Mouse (Mus musculus) stomach, embryonic 15.5 days (tissue): ENCODE results near the gene Trim16. TPM values are rescaled to one million over a fixed set of nuclear protein-coding genes. Genes with fewer than 3 reads are reported as not detected.

Source experiments
- ATAC-seq: fragments of 200-750 bp; cut with Nextera tagmentation; 2 replicates; pipeline ENCODE4 v1.8.0; 2017; ENCODE audit warnings: low read depth, moderate number of reproducible peaks, moderate TSS enrichment; ENCODE audit not compliant: insufficient read depth, low FRiP score
- H3K27ac ChIP-seq: fragments of 300-500 bp; sonication (generic); 2 replicates; pipeline ENCODE4 v1.5.1; 2015; ENCODE audit warnings: mild to moderate bottlenecking, inconsistent platforms
- H3K27me3 ChIP-seq: fragments of 300-500 bp; sonication (generic); replicated peaks from 2 replicates; pipeline ENCODE4 v1.6.1; 2015; ENCODE audit warnings: inconsistent platforms
- H3K36me3 ChIP-seq: fragments of 300-500 bp; sonication (generic); 2 replicates; pipeline ENCODE4 v1.6.1; 2015; ENCODE audit warnings: inconsistent platforms
- H3K4me1 ChIP-seq: fragments of 300-500 bp; sonication (generic); 2 replicates; pipeline ENCODE4 v1.6.1; 2015; ENCODE audit warnings: inconsistent platforms
- H3K4me2 ChIP-seq: fragments of 300-500 bp; sonication (generic); 2 replicates; pipeline ENCODE4 v1.6.1; 2015; ENCODE audit warnings: mild to moderate bottlenecking, inconsistent platforms
- H3K4me3 ChIP-seq: fragments of 300-500 bp; sonication (generic); replicated peaks from 2 replicates; pipeline ENCODE4 v1.5.1; 2015; ENCODE audit warnings: inconsistent platforms
- H3K9ac ChIP-seq: fragments of 300-500 bp; sonication (generic); 2 replicates; pipeline ENCODE4 v1.6.1; 2015; ENCODE audit warnings: inconsistent platforms
- H3K9me3 ChIP-seq: fragments of 300-500 bp; sonication (generic); 2 replicates; pipeline ENCODE4 v1.6.1; 2016; ENCODE audit warnings: inconsistent platforms
- WGBS: fragments of 180-500 bp; shearing (Covaris S2); methylation state at CpG from one replicate; pipeline ENCODE4 v1.1.7; 2015; 5-methylcytosine and 5-hydroxymethylcytosine counted together
- polyA plus RNA-seq: library from polyadenylated mRNA; unstranded; fragments of >200 nt; fragmentation: Nextera tagmentation; extraction: Ambion mirVana; gene quantifications from 2 replicates; pipeline ENCODE4 v1.2.1, GENCODE M21; 2015

Trim16 gene
- polyA plus RNA-seq, 1 experiment from 2014 or later, result 15.6 TPM

GRCm38 (mm10) chr11:62875696-62876095 is 55.7 kb downstream of the Trim16 start:
- Histone ChIP-seq H3K4me1 (no peaks in the 10 kb centered on the region), H3K9me3 (no peaks in the 10 kb centered on the region), H3K27ac (no peak overlapping the region), H3K4me3 (no peak overlapping the region), H3K27me3 (no peaks in the 10 kb centered on the region), H3K36me3 (no peaks in the 10 kb centered on the region), H3K9ac (no peak overlapping the region), H3K4me2 (no peak overlapping the region)
- WGBS, result 81% methylated on average over 1 of the region's 1 CpGs
- no peak for ATAC-seq

GRCm38 (mm10) chr11:62876445-62876844 is 56.4 kb downstream of the Trim16 start:
- no peak for ATAC-seq
- no peaks in the 10 kb centered on the region for H3K36me3 ChIP-seq
- H3K27ac ChIP-seq, result no peak overlapping the region
- H3K27me3 ChIP-seq, result no peaks in the 10 kb centered on the region
- no peak overlapping the region for H3K4me3 ChIP-seq
- no peaks in the 10 kb centered on the region for H3K9me3 ChIP-seq
- H3K9ac ChIP-seq, result no peak overlapping the region
- 81% methylated on average over 4 of the region's 4 CpGs for WGBS
- no peak overlapping the region for H3K4me2 ChIP-seq
- no peaks in the 10 kb centered on the region for H3K4me1 ChIP-seq

DNA sequence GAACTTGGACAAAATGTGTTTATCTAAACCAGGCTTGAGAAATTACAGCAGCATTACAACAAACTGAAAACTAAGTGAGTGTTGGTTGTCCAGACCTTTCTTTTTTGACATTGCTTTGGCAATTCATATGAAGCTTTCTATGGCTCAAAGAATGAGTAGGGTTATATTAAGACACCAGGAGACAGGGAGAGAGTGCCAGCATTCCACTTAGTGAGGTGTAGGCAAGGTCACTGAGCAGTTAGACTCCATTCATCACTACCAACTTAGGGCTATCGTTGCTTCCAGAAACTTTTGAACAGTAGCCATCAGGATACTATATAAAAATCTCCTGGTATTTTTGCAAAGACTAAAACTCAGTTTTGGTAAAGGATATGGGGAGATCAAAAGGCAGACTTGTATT is 57.4 kb downstream of the Trim16 start:
- ATAC-seq, result no peak
- no peaks in the 10 kb centered on the region for H3K27me3 ChIP-seq
- H3K4me1 ChIP-seq, result no peaks in the 10 kb centered on the region
- H3K9ac ChIP-seq, result no peak overlapping the region
- H3K36me3 ChIP-seq, result no peaks in the 10 kb centered on the region; the same call in 1 of the 2 replicates
- no peak overlapping the region for H3K4me2 ChIP-seq
- H3K4me3 ChIP-seq, result no peak overlapping the region
- H3K27ac ChIP-seq, result no peak overlapping the region
- no peaks in the 10 kb centered on the region for H3K9me3 ChIP-seq
- 66% methylated on average over 1 of the region's 1 CpGs for WGBS

DNA sequence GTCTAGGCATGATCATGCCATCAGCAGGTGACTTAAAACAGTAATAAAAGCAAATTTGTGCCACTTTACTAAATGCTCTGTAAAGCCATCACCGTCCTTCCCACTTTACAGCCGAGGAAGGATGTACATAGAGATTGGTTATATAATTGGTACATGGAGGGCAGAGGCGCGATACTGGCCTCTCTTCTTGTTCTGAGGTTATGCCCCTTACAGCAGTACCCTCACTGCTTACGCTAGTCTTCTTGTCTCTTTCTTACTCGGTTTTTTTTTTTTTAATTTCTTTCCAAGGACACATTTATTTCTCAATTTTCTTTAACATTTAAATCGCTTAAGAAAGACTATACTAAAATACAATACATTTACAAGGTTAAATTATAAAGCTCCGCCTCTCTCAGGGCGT is 58.7 kb downstream of the Trim16 start:
- H3K4me1 ChIP-seq, result no peaks in the 10 kb centered on the region
- H3K36me3 ChIP-seq, result no peaks in the 10 kb centered on the region; the same call in 1 of the 2 replicates
- 20% methylated on average over 9 of the region's 9 CpGs for WGBS
- H3K9me3 ChIP-seq, result no peaks in the 10 kb centered on the region
- H3K9ac ChIP-seq, result no peak overlapping the region
- H3K27ac ChIP-seq, result no peak overlapping the region; the same call in 1 of the 2 replicates
- H3K27me3 ChIP-seq, result no peaks in the 10 kb centered on the region
- peak overlapping the region; percentile 76 for H3K4me3 ChIP-seq
- no peak for ATAC-seq
- peak overlapping the region; percentile 74 for H3K4me2 ChIP-seq

DNA sequence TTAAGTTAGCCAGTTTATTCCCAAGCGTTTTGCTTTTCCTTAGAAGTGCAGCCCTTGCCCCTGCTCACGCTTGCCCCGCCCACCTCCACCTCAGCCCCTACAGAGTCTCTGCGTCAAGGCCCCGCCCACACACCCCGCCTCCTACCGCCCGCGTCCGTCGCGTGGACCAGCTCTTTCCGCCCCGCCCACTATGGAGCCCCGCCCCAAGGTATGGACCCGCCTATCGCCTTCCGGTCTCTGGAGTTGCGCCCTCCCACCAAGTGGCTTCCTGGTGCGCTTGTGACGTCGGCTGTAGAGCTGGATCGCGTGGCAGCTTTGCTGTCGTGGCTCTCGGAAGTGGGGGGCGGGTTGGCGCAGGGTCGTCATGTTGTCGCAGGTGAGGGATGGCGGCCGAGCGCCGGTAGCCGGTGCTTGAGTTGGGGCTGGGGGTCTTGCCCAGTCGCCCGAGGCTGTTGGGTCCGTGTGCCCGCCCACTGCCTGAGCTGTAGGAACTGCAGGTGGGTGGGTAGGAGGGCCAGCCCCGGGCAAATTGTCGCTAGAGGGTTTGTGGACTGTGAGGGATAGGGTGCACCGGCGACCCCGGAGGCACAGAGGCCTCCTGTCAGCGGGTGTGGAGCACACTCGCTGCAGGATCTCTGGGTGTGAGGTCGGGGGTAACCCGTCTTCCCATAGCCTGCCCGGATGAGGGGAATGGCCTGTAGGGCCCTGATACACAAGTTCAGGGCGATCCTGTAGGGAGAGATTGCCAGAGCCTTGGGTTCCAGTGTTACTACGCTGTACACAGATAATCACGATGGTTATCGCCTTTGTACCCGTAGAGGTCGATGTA is 59.4 kb downstream of the Trim16 start, which contains the start of gene Tvp23b:
Gene Tvp23b, plus strand, starts transcription at position 236 of the 829 bp plus-strand sequence.
- peak within 1 kb of the TSS; percentile 84 for H3K27ac ChIP-seq
- H3K9me3 ChIP-seq, result no peaks in the 10 kb centered on the region
- H3K27me3 ChIP-seq, result no peaks in the 10 kb centered on the region
- H3K4me1 ChIP-seq, result no peaks in the 10 kb centered on the region
- 1% methylated on average over 55 of the region's 55 CpGs for WGBS
- H3K36me3 ChIP-seq, result no peaks in the 10 kb centered on the region; the same call in 1 of the 2 replicates
- H3K4me2 ChIP-seq, result peak within 1 kb of the TSS; percentile 74
- peak within 1 kb of the TSS; percentile 96 for H3K9ac ChIP-seq
- peak; percentile 97 for ATAC-seq
- peak within 1 kb of the TSS; percentile 76 for H3K4me3 ChIP-seq

DNA sequence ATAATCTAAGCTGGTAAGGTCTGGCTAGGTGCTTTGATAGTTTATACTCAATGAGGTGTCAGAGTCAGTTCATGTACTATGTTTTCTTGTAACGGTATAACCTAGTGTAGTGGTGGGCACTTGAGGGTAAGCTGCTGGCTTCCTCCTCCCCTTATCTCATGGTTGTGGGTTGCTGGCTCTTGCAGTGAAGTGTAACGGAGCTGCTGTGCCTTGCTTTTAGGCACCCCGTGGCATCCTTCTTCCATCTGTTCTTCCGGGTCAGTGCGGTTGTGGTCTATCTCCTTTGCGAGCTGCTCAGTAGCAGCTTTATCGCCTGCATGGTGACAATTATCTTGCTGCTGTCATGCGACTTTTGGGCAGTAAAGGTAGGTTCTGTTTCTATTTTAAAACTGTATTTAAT is 63.4 kb downstream of the Trim16 start:
- H3K36me3 ChIP-seq, result peaks cover 3% of the 10 kb centered on the region; the same call in 1 of the 2 replicates

DNA sequence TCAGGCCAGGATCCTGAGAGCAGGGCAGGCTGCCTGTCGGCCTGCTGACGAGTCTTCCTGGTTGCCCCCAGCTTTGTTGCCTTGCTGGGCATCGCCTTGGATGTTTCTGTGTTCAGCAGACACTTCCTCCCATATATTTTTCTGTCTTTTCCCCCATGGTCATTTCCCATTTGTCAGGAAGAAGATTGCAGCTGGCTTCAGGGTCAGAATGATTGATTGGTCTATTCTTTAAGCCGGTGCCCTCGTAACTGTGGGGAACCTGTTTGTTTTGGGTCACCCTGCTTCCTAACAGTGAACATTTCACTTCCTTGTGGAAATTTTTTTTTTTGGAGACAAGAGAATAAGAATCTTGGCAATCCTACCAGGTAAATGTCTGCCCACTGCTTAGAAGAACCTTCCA is 65.3 kb downstream of the Trim16 start:
- WGBS, result 68% methylated on average over 5 of the region's 5 CpGs
- no peak for ATAC-seq
- H3K4me3 ChIP-seq, result no peak overlapping the region
- no peak overlapping the region for H3K9ac ChIP-seq
- H3K27ac ChIP-seq, result no peak overlapping the region
- peaks cover 3% of the 10 kb centered on the region; the same call in 1 of the 2 replicates for H3K36me3 ChIP-seq
- no peaks in the 10 kb centered on the region for H3K9me3 ChIP-seq
- H3K27me3 ChIP-seq, result no peaks in the 10 kb centered on the region
- no peak overlapping the region for H3K4me2 ChIP-seq
- no peaks in the 10 kb centered on the region for H3K4me1 ChIP-seq

More for the DNA sequence above, 63.4 kb downstream of the Trim16 start:
- H3K4me1 ChIP-seq, result no peaks in the 10 kb centered on the region
- H3K27ac ChIP-seq, result no peak overlapping the region
- no peak for ATAC-seq
- no peak overlapping the region for H3K9ac ChIP-seq
- WGBS, result 81% methylated on average over 8 of the region's 8 CpGs
- H3K4me2 ChIP-seq, result no peak overlapping the region
- H3K4me3 ChIP-seq, result no peak overlapping the region
- no peaks in the 10 kb centered on the region for H3K27me3 ChIP-seq
- no peaks in the 10 kb centered on the region for H3K9me3 ChIP-seq

- H3K27me3 ChIP-seq, result no peaks in the 10 kb centered on the region
- no peak for ATAC-seq
- WGBS, result 93% methylated on average over 4 of the region's 4 CpGs
Observed at GRCm38 (mm10) chr11:62890796-62891195, 70.8 kb downstream of the Trim16 start.

DNA sequence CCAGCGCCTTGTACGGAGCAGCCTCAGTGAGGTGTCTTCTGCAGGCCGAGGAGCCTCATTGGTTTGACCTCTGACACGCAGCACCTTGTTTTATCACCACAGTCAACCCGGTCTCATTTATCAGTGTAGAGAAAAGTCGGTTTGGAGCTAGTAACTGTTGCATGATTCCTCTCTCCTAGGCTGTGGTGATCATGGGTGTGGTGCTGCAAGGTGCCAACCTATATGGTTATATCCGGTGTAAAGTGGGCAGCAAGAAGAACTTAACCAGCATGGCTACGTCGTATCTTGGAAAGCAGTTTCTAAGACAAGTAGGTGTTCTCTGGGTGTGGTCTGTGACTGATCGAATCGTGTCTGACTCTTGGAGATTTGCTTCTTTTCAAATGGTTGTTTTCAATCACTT is 71.7 kb downstream of the Trim16 start:
- whole genome bisulfite sequencing, result 87% methylated on average over 11 of the region's 11 CpGs
- Histone ChIP-seq H3K9ac (no peak overlapping the region), H3K9me3 (no peaks in the 10 kb centered on the region), H3K27me3 (no peaks in the 10 kb centered on the region), H3K36me3 (peaks cover 9% of the 10 kb centered on the region; the same call in 1 of the 2 replicates), H3K27ac (no peak overlapping the region), H3K4me2 (no peak overlapping the region), H3K4me1 (no peaks in the 10 kb centered on the region), H3K4me3 (no peak overlapping the region)
- ATAC-seq, result no peak

More at GRCm38 (mm10) chr11:62890796-62891195, 70.8 kb downstream of the Trim16 start:
- no peaks in the 10 kb centered on the region for H3K9me3 ChIP-seq
- no peak overlapping the region for H3K27ac ChIP-seq
- no peak overlapping the region for H3K9ac ChIP-seq
- H3K4me1 ChIP-seq, result no peaks in the 10 kb centered on the region
- H3K4me2 ChIP-seq, result no peak overlapping the region
- no peak overlapping the region for H3K4me3 ChIP-seq
- peaks cover 9% of the 10 kb centered on the region; the same call in 1 of the 2 replicates for H3K36me3 ChIP-seq

Other genes starting within 250 kb of the Trim16 start
- gene Trpv2, start 245.7 kb upstream of the Trim16 start, polyA plus RNA-seq, result 13.4 and 14.6 TPM in 2 replicates
- gene Lrrc75a, start 171.7 kb upstream of the Trim16 start, polyA plus RNA-seq, result 10.0 and 10.5 TPM in 2 replicates
- 47.0 and 50.6 TPM in 2 replicates for gene Mmgt2, start 171.6 kb upstream of the Trim16 start, polyA plus RNA-seq
- gene Zfp287, start 88.3 kb upstream of the Trim16 start, polyA plus RNA-seq, result 6.7 and 7.2 TPM in 2 replicates
- not detected in 2 replicates for gene Gm10428, start 67.1 kb upstream of the Trim16 start, polyA plus RNA-seq
- 14.9 and 15.3 TPM in 2 replicates for gene Zfp286, start 30.8 kb upstream of the Trim16 start, polyA plus RNA-seq
- 0.33 and 0.41 TPM in 2 replicates for gene Fbxw10, start 26.8 kb downstream of the Trim16 start, polyA plus RNA-seq
- gene Tvp23b, start 59.2 kb downstream of the Trim16 start, polyA plus RNA-seq, result 76.7 and 80.1 TPM in 2 replicates
- gene Cdrt4, start 131.0 kb downstream of the Trim16 start, polyA plus RNA-seq, result 0.19 and 0.26 TPM in 2 replicates
- not detected in 2 replicates for gene Tekt3, start 241.4 kb downstream of the Trim16 start, polyA plus RNA-seq